Mouse (Mus musculus) cerebellum, adult 2 months (tissue): ENCODE data around the gene Spag7.

Experiments
- CTCF ChIP-seq: fragments of 200-500 bp; IDR thresholded peaks from 2 replicates; pipeline ENCODE4 v1.5.1; 2011; ENCODE audit warnings: low read depth, mild to moderate bottlenecking, control low read depth, low read length, moderate library complexity, borderline replicate concordance; ENCODE audit not compliant: insufficient read depth
- POLR2A ChIP-seq: fragments of 200-500 bp; IDR thresholded peaks from 2 replicates; pipeline ENCODE4 v1.6.1; 2011; ENCODE audit warnings: low read length, control low read depth, borderline replicate concordance; ENCODE audit not compliant: insufficient read depth

GRCm38 (mm10) chr11:70646259-70646555 is 23.0 kb downstream of the Spag7 start:
- no peak for TF ChIP-seq POLR2A
- TF ChIP-seq CTCF = no peak
